8 mouse cellular contexts compared by ENCODE assay signal in genomic region chr13:34129485-34130225, GRCm38 (mm10). TPM values are rescaled to one million over a fixed set of nuclear protein-coding genes. Genes with fewer than 3 reads are reported as not detected.
DNase-seq lines count a peak whose midpoint lies in the region; ATAC-seq and TF ChIP-seq lines count a peak whose summit lies in the region.

No protein-coding gene starts in this region.

- intact Hi-C loops in gastrocnemius, adult 2 months (cut with DNase I) = no loop called here
- intact Hi-C loops in gastrocnemius, postnatal 36 days (cut with DNase I) = no loop called here
- intact Hi-C loops in heart, adult 2 months (cut with DNase I) = loop anchor here (2.0 kb wide), 1 partner anchor 51 kb away; the partner anchor contains the start of gene Tubb2a

- H3K9ac ChIP-seq in heart, adult 2 months (ENCODE audit: low read depth, low read length) = peak overlapping the region; percentile 7
- H3K9ac ChIP-seq in liver, embryonic 12.5 days = peak overlapping the region; percentile 44; the same call in 1 of the 2 replicates

- WGBS in heart, adult 2 months = 4% methylated on average over 31 of the region's 31 CpGs
- WGBS in liver, embryonic 12.5 days (ENCODE audit: insufficient replicate concordance) = 2% methylated on average over 31 of the region's 31 CpGs
- 0% methylated on average over 31 of the region's 31 CpGs for WGBS in thymus, adult 2 months

- peak overlapping the region; percentile 78 for H3K4me3 ChIP-seq in gastrocnemius, adult 2 months
- peak overlapping the region; percentile 41 for H3K4me3 ChIP-seq in heart, adult 2 months
- peak overlapping the region; percentile 56 for H3K4me3 ChIP-seq in liver, embryonic 12.5 days
- peak overlapping the region; percentile 54 for H3K4me3 ChIP-seq in thymus, adult 2 months (ENCODE audit: control insufficient read depth, insufficient read depth, low read length)

- peak; percentile 53 for DNase-seq in gastrocnemius, adult 2 months
- DNase-seq in gastrocnemius, postnatal 36 days = no peak
- DNase-seq in brain, embryonic 18.5 days (ENCODE audit: low read depth, low spot score) = peak; percentile 52
- DNase-seq in heart, adult 2 months = peak in 1 of 2 experiments; percentile 41
- peak; percentile 73 for DNase-seq in kidney, adult 9 months
- DNase-seq in neural tube, embryonic 10.5 days (ENCODE audit: extremely low spot score, low spot score) = peak; percentile 68
- DNase-seq in thymus, adult 2 months = peak; percentile 35

- no peaks in the 10 kb centered on the region for H3K9me3 ChIP-seq in liver, embryonic 12.5 days (replicated peaks)

- no peaks in the 10 kb centered on the region for H3K27me3 ChIP-seq in heart, adult 2 months (ENCODE audit: control insufficient read depth, insufficient read depth, low read length)
- H3K27me3 ChIP-seq in liver, embryonic 12.5 days (replicated peaks) = peaks cover 72% of the 10 kb centered on the region
- no peaks in the 10 kb centered on the region for H3K27me3 ChIP-seq in thymus, adult 2 months (ENCODE audit: control insufficient read depth, insufficient read depth, low read length)

- peak overlapping the region; percentile 76 for H3K4me2 ChIP-seq in liver, embryonic 12.5 days

- ATAC-seq in liver, embryonic 12.5 days = no peak

- peaks cover 3% of the 10 kb centered on the region; the same call in 1 of the 2 replicates for H3K4me1 ChIP-seq in heart, adult 2 months (ENCODE audit: control insufficient read depth, insufficient read depth, low read length)
- H3K4me1 ChIP-seq in liver, embryonic 12.5 days = peaks cover 31% of the 10 kb centered on the region
- peaks cover 45% of the 10 kb centered on the region for H3K4me1 ChIP-seq in thymus, adult 2 months (replicated peaks; ENCODE audit: control insufficient read depth, insufficient read depth, low read length)

- TF ChIP-seq EP300 in heart, adult 2 months (IDR thresholded peaks at IDR 0.05; ENCODE audit: insufficient read depth, low read depth, low read length) = no peak

- TF ChIP-seq POLR2A in heart, adult 2 months (IDR thresholded peaks at IDR 0.05; ENCODE audit: insufficient read depth, low read depth, low read length) = no peak
- TF ChIP-seq POLR2A in thymus, adult 2 months (IDR thresholded peaks at IDR 0.05; ENCODE audit: control insufficient read depth, extremely low read depth, insufficient read depth, low read length, poor library complexity) = no peak

- H3K79me2 ChIP-seq in heart, adult 2 months (replicated peaks; ENCODE audit: control insufficient read depth, insufficient read depth, low read length) = no peaks in the 10 kb centered on the region

- no peaks in the 10 kb centered on the region for H3K36me3 ChIP-seq in heart, adult 2 months (ENCODE audit: control insufficient read depth, insufficient read depth, low read length)
- H3K36me3 ChIP-seq in liver, embryonic 12.5 days = no peaks in the 10 kb centered on the region
- no peaks in the 10 kb centered on the region for H3K36me3 ChIP-seq in thymus, adult 2 months (ENCODE audit: control insufficient read depth, insufficient read depth, low read length)

- H3K27ac ChIP-seq in gastrocnemius, adult 2 months = peak overlapping the region; percentile 63
- H3K27ac ChIP-seq in heart, adult 2 months = 0 out of 2 replicates have a peak overlapping the region, but pooled peaks have one; percentile 12
- no peak overlapping the region for H3K27ac ChIP-seq in liver, embryonic 12.5 days
- peak overlapping the region; percentile 4 for H3K27ac ChIP-seq in thymus, adult 2 months (ENCODE audit: control insufficient read depth, insufficient read depth, low read length)

- no peak for TF ChIP-seq CTCF in gastrocnemius, adult 2 months (IDR thresholded peaks at IDR 0.05)
- TF ChIP-seq CTCF in heart, adult 2 months (IDR thresholded peaks at IDR 0.05) = 0 out of 2 replicates have a peak, but pooled peaks have one; percentile 4
- no peak for TF ChIP-seq CTCF in thymus, adult 2 months (IDR thresholded peaks at IDR 0.05; ENCODE audit: borderline replicate concordance, control insufficient read depth, extremely low read depth, insufficient read depth, low read length, poor library complexity)

RNA-seq across cellular contexts. Expression of gene Tubb2b, which starts 0.6 kb away (rescaled TPM):
- total RNA-seq in gastrocnemius, adult 2 months (2021) = 1 to 10 TPM; 1.5 to 3.2 TPM
- 1 to 10 TPM; 1.6 to 2.1 TPM for total RNA-seq in gastrocnemius, postnatal 36 days (2021)
- 1 to 10 TPM; 2.6 to 5.3 TPM for total RNA-seq in heart, adult 2 months (2021)
- 6.2 and 7.8 TPM in 2 replicates for polyA plus RNA-seq in heart, adult 2 months (2012; rRNA removed)
- polyA plus RNA-seq in liver, embryonic 12.5 days (2016; fragmentation: Nextera tagmentation; extraction: Ambion mirVana) = 1.6 and 1.9 TPM in 2 replicates
- 217 and 264 TPM in 2 replicates for polyA plus RNA-seq in thymus, adult 2 months (2012; rRNA removed)

RNA-seq across cellular contexts. Expression of gene Psmg4, which starts 33.1 kb away (rescaled TPM):
- total RNA-seq in gastrocnemius, adult 2 months (2021) = 10 to 100 TPM; 13.6 to 14.4 TPM
- 10 to 100 TPM; 13.5 to 14.3 TPM for total RNA-seq in gastrocnemius, postnatal 36 days (2021)
- total RNA-seq in heart, adult 2 months (2021) = 10 to 100 TPM; 23.1 to 29.0 TPM
- polyA plus RNA-seq in heart, adult 2 months (2012; rRNA removed) = 32.2 and 51.2 TPM in 2 replicates
- polyA plus RNA-seq in liver, embryonic 12.5 days (2016; fragmentation: Nextera tagmentation; extraction: Ambion mirVana) = 55.2 and 60.4 TPM in 2 replicates
- 257 and 275 TPM in 2 replicates for polyA plus RNA-seq in thymus, adult 2 months (2012; rRNA removed)

RNA-seq across cellular contexts. Expression of gene Tubb2a, which starts 51.8 kb away (rescaled TPM):
- total RNA-seq in gastrocnemius, adult 2 months (2021) = 10 to 100 TPM in 1 of 2 experiments, 1 to 10 TPM in 1; 6.7 to 23.3 TPM
- 10 to 100 TPM; 11.4 to 11.5 TPM for total RNA-seq in gastrocnemius, postnatal 36 days (2021)
- 10 to 100 TPM; 42.9 to 64.1 TPM for total RNA-seq in heart, adult 2 months (2021)
- 95.2 and 122 TPM in 2 replicates for polyA plus RNA-seq in heart, adult 2 months (2012; rRNA removed)
- polyA plus RNA-seq in liver, embryonic 12.5 days (2016; fragmentation: Nextera tagmentation; extraction: Ambion mirVana) = 67.3 and 68.1 TPM in 2 replicates
- 469 and 567 TPM in 2 replicates for polyA plus RNA-seq in thymus, adult 2 months (2012; rRNA removed)

Comparison
In these comparisons a context has a peak if more than half of its experiments do, and no peak if none do; other contexts are left out.
1. DNase-seq: peak in gastrocnemius, adult 2 months (single experiment), brain, embryonic 18.5 days (single experiment), kidney, adult 9 months (single experiment), neural tube, embryonic 10.5 days (single experiment) and thymus, adult 2 months (single experiment); none in gastrocnemius, postnatal 36 days (0 of 2).
2. Peak in every context shown above with its lines, with median percentiles within 50 percentile points of each other: H3K4me3 ChIP-seq.